Mouse (Mus musculus): ENCODE measurements at regions not wholly inside any gene's neighbourhood (a gene's known extent, or its start where the extent isn't known, plus 50 kb on each side); places are given as distances from the start of the nearest gene placed in this dataset.

GRCm38 (mm10) chr3:17216825-17217224, 731.4 kb upstream of the Cypt12 start:
- TF ChIP-seq CTCF (IDR thresholded peaks at IDR 0.05; ENCODE audit: low read depth, low read length), result no peak
- no peak for TF ChIP-seq EP300 (IDR thresholded peaks at IDR 0.05; ENCODE audit: insufficient read depth, low read depth, low read length)
- TF ChIP-seq POLR2A (IDR thresholded peaks at IDR 0.05; ENCODE audit: insufficient read depth, low read length), result no peak
